Mouse (Mus musculus) kidney, embryonic 16.5 days (tissue): ENCODE measurements around the gene Sytl4. TPM values are rescaled to one million over a fixed set of nuclear protein-coding genes. Genes with fewer than 3 reads are reported as not detected.

Experiments used
- ATAC-seq: fragments of 200-750 bp; cut with Nextera tagmentation; 2 replicates; pipeline ENCODE4 v1.8.0; 2017; ENCODE audit warnings: moderate TSS enrichment; ENCODE audit not compliant: low FRiP score, low TSS enrichment
- H3K27ac ChIP-seq: fragments of 300-500 bp; sonication (generic); 2 replicates; pipeline ENCODE4 v1.5.1; 2014; ENCODE audit warnings: low read length
- H3K27me3 ChIP-seq: fragments of 300-500 bp; sonication (generic); 2 replicates; pipeline ENCODE4 v1.6.1; 2014; ENCODE audit warnings: low read length, control low read depth, mixed read lengths; ENCODE audit not compliant: insufficient read depth
- H3K36me3 ChIP-seq: fragments of 300-500 bp; sonication (generic); 2 replicates; pipeline ENCODE4 v1.6.1; 2014; ENCODE audit warnings: low read length, control low read depth, mixed read lengths; ENCODE audit not compliant: insufficient read depth
- H3K4me1 ChIP-seq: fragments of 300-500 bp; sonication (generic); 2 replicates; pipeline ENCODE4 v1.6.1; 2014; ENCODE audit warnings: low read length, control low read depth, mixed read lengths; ENCODE audit not compliant: insufficient read depth
- H3K4me2 ChIP-seq: fragments of 300-500 bp; sonication (generic); replicated peaks from 2 replicates; pipeline ENCODE4 v1.6.1; 2014; ENCODE audit warnings: low read depth, low read length
- H3K4me3 ChIP-seq: fragments of 300-500 bp; sonication (generic); 2 replicates; pipeline ENCODE4 v1.5.1; 2014; ENCODE audit warnings: mild to moderate bottlenecking, low read length
- H3K9ac ChIP-seq: fragments of 300-500 bp; sonication (generic); replicated peaks from 2 replicates; pipeline ENCODE4 v1.6.1; 2014; ENCODE audit warnings: low read length
- H3K9me3 ChIP-seq: fragments of 300-500 bp; sonication (generic); 2 replicates; pipeline ENCODE4 v1.6.1; 2016; ENCODE audit warnings: low read length, control low read depth
- WGBS: fragments of 180-500 bp; shearing (Covaris S2); extraction: QIAGEN DNeasy Blood & Tissue Kit; methylation state at CpG from one replicate; pipeline ENCODE4 v1.1.7; 2014; 5-methylcytosine and 5-hydroxymethylcytosine counted together
- polyA plus RNA-seq: library from polyadenylated mRNA; unstranded; fragments of >200 nt; fragmentation: Nextera tagmentation; extraction: Ambion mirVana; gene quantifications from 2 replicates; pipeline ENCODE4 v1.2.1, GENCODE M21; 2015

Sytl4 gene
- polyA plus RNA-seq, result 4.6 and 5.7 TPM in 2 replicates

DNA sequence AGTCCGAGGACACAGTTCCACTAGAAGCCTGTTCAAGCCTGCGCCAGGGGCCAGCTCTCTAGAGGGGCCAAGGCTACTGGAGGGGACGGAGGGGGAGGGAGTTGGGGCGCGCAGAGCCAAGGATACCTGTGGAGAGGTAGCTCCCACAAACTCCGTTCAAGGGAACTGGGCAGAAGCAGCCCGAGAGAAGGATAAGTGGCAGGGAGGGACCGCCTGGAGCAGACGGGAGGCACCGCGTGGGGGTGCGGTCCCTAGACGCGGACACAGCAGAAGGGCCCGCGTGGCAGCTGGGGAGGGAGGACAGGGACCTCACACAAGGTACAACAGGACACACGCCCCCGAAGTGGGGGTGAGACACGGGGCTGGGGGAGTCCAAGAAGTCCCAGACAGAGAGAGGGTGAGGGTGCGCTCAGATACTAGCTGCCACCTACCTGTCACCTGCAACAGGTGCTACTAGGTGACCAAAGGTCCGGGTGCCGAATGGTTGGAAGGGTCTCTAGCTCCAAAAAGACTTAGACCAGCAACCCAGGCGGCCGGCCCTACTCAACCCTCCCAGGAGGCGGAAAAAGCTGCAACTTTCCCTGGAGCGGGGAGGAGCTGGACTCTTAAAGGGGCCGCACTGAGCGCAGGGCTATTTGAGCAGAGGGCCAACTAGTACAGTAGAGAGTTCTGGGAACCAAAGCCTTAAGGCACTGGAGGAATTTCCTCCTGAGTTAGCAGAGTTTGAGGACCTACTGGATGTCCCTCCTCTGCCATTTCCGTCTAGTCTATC lies at the start of gene Sytl4:
Gene Sytl4 (minus strand): TSS at position 582 of the 772 bp plus-strand sequence.
- no peaks in the 10 kb centered on the region for H3K9me3 ChIP-seq
- ATAC-seq, result peak; percentile 94
- H3K27me3 ChIP-seq, result peaks cover 14% of the 10 kb centered on the region; the same call in 1 of the 2 replicates
- H3K36me3 ChIP-seq, result no peaks in the 10 kb centered on the region
- H3K4me3 ChIP-seq, result peak within 1 kb of the TSS; percentile 57
- H3K9ac ChIP-seq, result peak within 1 kb of the TSS; percentile 63
- H3K4me1 ChIP-seq, result no peaks in the 10 kb centered on the region
- H3K27ac ChIP-seq, result no peak within 1 kb of the TSS
- peak within 1 kb of the TSS; percentile 65 for H3K4me2 ChIP-seq
- 31% methylated on average over 28 of the region's 29 CpGs for WGBS

DNA sequence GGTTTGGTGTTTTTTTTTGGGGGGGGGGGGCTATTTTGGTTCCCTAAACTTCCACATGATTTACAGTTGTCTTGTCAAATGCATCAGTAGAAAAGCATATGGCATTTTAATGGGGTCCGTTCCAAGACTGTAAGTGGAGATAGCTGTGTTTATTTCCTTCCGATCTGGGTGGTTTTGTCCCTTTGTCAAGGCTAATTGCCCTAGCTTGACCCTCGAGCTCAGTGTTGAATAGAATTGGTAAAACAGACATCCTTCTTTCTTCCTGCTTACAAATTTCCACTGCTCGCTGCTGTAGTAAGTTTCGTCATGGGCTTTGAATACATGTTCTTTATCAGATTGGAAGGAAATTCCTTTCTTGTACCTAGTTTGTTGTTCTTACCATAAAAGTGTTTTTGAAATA lies 39.1 kb upstream of the Sytl4 start:
- Histone ChIP-seq H3K9me3 (no peaks in the 10 kb centered on the region), H3K4me2 (no peak overlapping the region), H3K27ac (no peak overlapping the region), H3K4me1 (no peaks in the 10 kb centered on the region), H3K27me3 (no peaks in the 10 kb centered on the region), H3K4me3 (no peak overlapping the region), H3K9ac (no peak overlapping the region), H3K36me3 (no peaks in the 10 kb centered on the region)
- no peak; the same call in 1 of the 2 replicates for ATAC-seq
- WGBS, result 45% methylated on average over 5 of the region's 5 CpGs

DNA sequence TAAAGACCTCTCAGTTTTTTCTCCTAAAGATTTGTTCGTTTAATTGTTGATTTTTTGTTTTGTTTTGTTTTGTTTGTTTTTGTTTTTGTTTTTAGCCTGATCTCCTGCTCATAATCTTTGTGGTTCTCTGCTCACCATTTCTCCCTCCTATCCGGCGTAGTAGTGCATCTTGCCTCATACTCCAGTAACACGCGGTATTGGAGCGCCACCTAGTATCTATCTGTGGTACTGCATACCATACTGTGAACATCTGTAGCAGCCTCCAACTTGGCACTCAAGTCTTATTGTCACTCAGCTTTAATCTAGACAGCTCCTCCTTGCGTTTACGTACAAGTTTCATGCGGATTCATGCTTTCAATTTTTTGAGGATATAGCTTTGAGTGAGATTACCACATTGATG lies 37.4 kb upstream of the Sytl4 start:
- no peak overlapping the region for H3K9ac ChIP-seq
- WGBS, result 21% methylated on average over 9 of the region's 9 CpGs
- H3K4me3 ChIP-seq, result no peak overlapping the region
- H3K9me3 ChIP-seq, result no peaks in the 10 kb centered on the region
- no peaks in the 10 kb centered on the region for H3K36me3 ChIP-seq
- no peaks in the 10 kb centered on the region for H3K27me3 ChIP-seq
- H3K27ac ChIP-seq, result no peak overlapping the region
- H3K4me1 ChIP-seq, result no peaks in the 10 kb centered on the region
- peak; percentile 87; the same call in 1 of the 2 replicates for ATAC-seq
- no peak overlapping the region for H3K4me2 ChIP-seq

DNA sequence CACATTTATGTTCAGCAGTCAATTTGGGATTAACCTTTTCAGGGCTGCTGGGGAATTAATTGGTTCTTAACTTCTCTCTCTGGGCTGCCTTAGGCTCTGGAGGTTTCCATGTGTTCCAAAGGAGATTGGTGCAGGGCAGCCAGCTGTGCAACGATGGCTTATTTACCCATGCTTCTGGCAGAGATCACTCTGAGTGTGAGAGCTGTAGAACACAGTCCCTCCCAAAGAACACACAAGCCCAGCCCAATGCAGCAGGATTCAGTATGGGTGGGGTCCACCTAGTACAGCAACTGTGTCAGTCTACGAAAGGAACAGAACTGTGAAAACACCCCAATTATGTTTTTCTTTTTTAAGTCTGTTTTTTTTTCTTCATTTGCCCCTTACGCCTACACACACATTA lies 14.3 kb upstream of the Sytl4 start:
- peaks cover 2% of the 10 kb centered on the region; the same call in 1 of the 2 replicates for H3K27me3 ChIP-seq
- no peaks in the 10 kb centered on the region for H3K36me3 ChIP-seq
- H3K9ac ChIP-seq, result no peak overlapping the region
- WGBS, result 72% methylated on average over 3 of the region's 3 CpGs
- H3K4me3 ChIP-seq, result no peak overlapping the region
- H3K9me3 ChIP-seq, result no peaks in the 10 kb centered on the region
- no peak for ATAC-seq
- no peak overlapping the region for H3K27ac ChIP-seq
- H3K4me2 ChIP-seq, result no peak overlapping the region
- no peaks in the 10 kb centered on the region for H3K4me1 ChIP-seq

DNA sequence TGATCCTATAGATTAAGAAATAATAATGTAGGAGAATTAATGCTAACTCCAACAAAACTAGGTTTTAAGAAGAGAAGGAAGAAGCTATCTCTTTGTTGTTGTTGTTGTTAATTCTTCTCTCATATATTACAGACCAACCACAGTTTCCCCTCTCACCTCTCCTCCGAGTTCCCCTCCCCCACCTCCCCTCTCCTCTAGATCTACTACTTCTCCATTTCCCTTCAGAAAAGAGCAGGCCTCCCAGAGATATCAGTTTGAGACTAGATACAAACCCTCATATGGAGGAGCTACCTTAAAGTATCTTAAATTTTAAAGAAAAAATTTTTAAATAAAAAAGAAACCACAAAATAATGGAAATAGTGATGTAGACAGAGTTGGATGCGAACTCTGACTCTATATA lies 17.0 kb downstream of the Sytl4 start:
- no peak overlapping the region for H3K9ac ChIP-seq
- H3K4me2 ChIP-seq, result no peak overlapping the region
- H3K4me3 ChIP-seq, result no peak overlapping the region
- H3K9me3 ChIP-seq, result no peaks in the 10 kb centered on the region
- peaks cover 12% of the 10 kb centered on the region; the same call in 1 of the 2 replicates for H3K27me3 ChIP-seq
- no peaks in the 10 kb centered on the region for H3K4me1 ChIP-seq
- no peaks in the 10 kb centered on the region for H3K36me3 ChIP-seq
- no peak for ATAC-seq
- 67% methylated on average over 2 of the region's 2 CpGs for WGBS
- no peak overlapping the region for H3K27ac ChIP-seq

DNA sequence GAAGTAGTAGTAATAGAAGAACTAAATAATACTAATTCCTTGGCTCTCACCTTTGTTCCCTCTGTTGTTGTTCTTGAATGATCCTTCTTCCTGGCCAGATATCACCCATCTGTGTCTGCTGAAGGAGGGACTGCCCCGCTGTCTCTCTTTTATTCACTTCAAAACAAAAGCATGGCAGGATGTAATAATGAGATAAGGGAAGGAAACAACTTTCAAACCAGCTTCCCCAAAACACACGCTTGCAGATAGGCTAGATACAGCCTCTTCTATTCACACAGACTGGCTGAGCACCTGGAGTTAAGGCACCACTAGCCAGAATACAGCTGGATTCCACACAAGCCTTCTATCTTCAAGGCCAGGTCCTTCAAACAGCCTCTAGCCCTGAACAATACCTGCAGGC lies 21.0 kb downstream of the Sytl4 start:
- no peak overlapping the region for H3K4me3 ChIP-seq
- no peak overlapping the region for H3K27ac ChIP-seq
- H3K4me2 ChIP-seq, result no peak overlapping the region
- no peak for ATAC-seq
- no peak overlapping the region for H3K9ac ChIP-seq
- 77% methylated on average over 2 of the region's 2 CpGs for WGBS
- H3K27me3 ChIP-seq, result peaks cover 5% of the 10 kb centered on the region; the same call in 1 of the 2 replicates
- H3K9me3 ChIP-seq, result no peaks in the 10 kb centered on the region
- no peaks in the 10 kb centered on the region for H3K4me1 ChIP-seq
- H3K36me3 ChIP-seq, result no peaks in the 10 kb centered on the region

DNA sequence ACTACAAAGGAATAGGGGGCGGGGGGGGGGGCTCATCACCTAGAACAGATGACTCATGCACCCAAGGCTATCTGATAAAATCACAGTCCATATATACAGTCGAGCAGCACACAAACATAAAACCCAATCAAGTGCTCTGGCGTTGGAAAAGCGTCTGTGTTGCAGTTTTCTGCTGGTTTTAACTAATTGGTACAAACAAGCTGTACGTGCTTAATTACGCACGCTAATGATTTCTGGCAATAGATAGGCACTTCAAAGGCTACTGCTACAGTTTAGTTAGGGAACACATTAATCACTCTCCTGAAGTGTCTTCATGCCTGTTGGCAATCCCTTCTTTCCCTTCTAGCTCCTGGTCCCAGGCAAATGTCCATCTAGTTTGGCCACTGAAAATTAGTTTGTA lies 27.0 kb downstream of the Sytl4 start:
- Histone ChIP-seq H3K4me3 (no peak overlapping the region), H3K9ac (no peak overlapping the region), H3K9me3 (no peaks in the 10 kb centered on the region), H3K4me2 (no peak overlapping the region), H3K4me1 (no peaks in the 10 kb centered on the region), H3K27me3 (peaks cover 15% of the 10 kb centered on the region; the same call in 1 of the 2 replicates), H3K36me3 (no peaks in the 10 kb centered on the region), H3K27ac (no peak overlapping the region)
- ATAC-seq, result no peak
- 67% methylated on average over 7 of the region's 7 CpGs for WGBS

DNA sequence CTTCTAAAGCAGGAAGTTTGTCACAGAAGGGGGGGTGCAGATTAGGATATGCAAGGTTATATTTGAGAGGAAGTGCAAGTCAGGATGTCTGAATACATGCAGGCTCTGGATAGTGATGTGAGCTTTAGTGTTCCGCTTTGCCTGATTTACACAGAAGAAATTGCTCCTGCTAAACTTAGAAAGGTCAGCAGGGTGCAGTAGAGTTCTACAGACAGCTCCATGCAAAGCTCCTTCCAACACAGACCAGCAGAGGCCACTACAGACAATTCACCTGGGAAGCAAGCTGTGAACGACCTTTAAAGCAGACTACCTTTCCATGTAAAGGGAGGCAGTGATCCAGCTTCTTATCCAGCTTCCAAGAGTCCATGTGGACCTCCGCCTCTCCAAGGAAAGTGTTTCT lies 34.2 kb downstream of the Sytl4 start:
- H3K4me2 ChIP-seq, result no peak overlapping the region
- H3K9ac ChIP-seq, result no peak overlapping the region
- no peaks in the 10 kb centered on the region for H3K36me3 ChIP-seq
- ATAC-seq, result peak; percentile 81; the same call in 1 of the 2 replicates
- 42% methylated on average over 3 of the region's 3 CpGs for WGBS
- H3K27me3 ChIP-seq, result peaks cover 7% of the 10 kb centered on the region; the same call in 1 of the 2 replicates
- H3K4me3 ChIP-seq, result no peak overlapping the region
- H3K27ac ChIP-seq, result no peak overlapping the region
- H3K9me3 ChIP-seq, result no peaks in the 10 kb centered on the region
- H3K4me1 ChIP-seq, result no peaks in the 10 kb centered on the region

DNA sequence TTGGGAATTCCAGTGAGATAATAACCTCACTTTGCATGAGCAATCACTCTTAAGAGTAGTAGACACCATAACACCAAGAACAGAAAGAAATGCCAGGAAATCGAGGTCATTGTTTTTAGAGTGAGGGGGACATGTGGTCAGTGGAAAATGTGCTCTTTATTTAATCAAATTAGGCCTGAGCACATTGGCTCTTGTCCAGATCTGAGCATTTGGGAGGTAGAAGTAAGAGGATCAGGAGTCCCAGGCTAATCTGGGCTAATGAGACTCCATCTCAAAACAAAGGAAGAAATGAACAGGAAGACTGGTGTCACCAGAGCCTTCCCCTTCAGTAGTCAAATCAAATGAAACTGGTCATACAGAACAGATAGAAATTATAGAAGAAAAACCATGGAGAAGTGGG lies 42.1 kb downstream of the Sytl4 start:
- H3K4me2 ChIP-seq, result no peak overlapping the region
- no peaks in the 10 kb centered on the region for H3K36me3 ChIP-seq
- H3K4me1 ChIP-seq, result no peaks in the 10 kb centered on the region
- H3K4me3 ChIP-seq, result no peak overlapping the region
- ATAC-seq, result no peak
- H3K27ac ChIP-seq, result no peak overlapping the region
- WGBS, result 57% methylated on average over 1 of the region's 1 CpGs
- H3K27me3 ChIP-seq, result peaks cover 3% of the 10 kb centered on the region; the same call in 1 of the 2 replicates
- no peak overlapping the region for H3K9ac ChIP-seq
- H3K9me3 ChIP-seq, result no peaks in the 10 kb centered on the region

DNA sequence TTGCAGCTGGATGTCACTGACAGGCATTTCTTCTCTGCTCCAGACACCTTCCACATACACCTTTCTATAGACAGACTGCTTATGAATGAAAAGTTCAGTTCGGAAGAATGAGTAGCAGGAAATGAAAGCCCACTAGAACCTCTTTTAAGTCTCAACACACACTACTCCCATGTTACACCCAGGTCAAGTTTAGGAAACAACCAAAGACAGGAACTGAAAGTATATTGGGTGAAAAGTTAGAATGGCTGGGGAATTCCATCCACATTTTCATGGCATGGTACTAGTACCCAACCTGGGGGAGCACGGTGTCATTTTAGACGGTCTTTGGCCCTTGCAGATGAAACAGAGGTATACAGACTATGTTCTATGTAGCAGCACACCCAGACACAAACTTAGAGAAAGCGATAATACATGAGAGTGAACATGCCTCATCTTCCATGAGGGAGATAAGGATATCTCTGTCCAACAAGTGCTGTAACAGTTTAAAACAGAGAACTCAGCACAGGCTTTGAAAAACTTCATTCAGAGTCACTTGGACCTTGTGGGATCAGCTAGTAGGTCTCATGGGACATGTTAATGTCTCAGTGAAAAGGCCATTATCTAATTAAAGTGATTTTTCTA lies 44.9 kb downstream of the Sytl4 start:
- Histone ChIP-seq H3K4me1 (no peaks in the 10 kb centered on the region), H3K9me3 (no peaks in the 10 kb centered on the region), H3K4me2 (no peak overlapping the region), H3K36me3 (no peaks in the 10 kb centered on the region), H3K9ac (no peak overlapping the region), H3K27ac (no peak overlapping the region), H3K4me3 (no peak overlapping the region), H3K27me3 (no peaks in the 10 kb centered on the region; the same call in 1 of the 2 replicates)
- no peak for ATAC-seq
- WGBS, result 86% methylated on average over 4 of the region's 4 CpGs
